Mouse (Mus musculus): Measurements from ENCODE around the gene Cldn34b2.
"Not testable (repeated sequence)": the region's sequence is repeated elsewhere in the genome, so short reads cannot be mapped to it uniquely, and the experiment has no call there.

The Cldn34b2 gene

GRCm38 (mm10) chrX:155128312-155128711 is at the start of gene Cldn34b2:
Gene Cldn34b2, minus strand, starts transcription at chrX:155128412.
- DNase-seq (ENCODE audit: low read depth, low spot score) = not testable (repeated sequence)

- no peak for DNase-seq (ENCODE audit: low read depth, low spot score)
These were observed 49.4 kb upstream of the Cldn34b2 start for GRCm38 (mm10) chrX:155177640-155178039.

- DNase-seq (ENCODE audit: low read depth, low spot score) = no peak
These were observed 49.0 kb upstream of the Cldn34b2 start for GRCm38 (mm10) chrX:155177230-155177629.

GRCm38 (mm10) chrX:155175568-155175967 is 47.4 kb upstream of the Cldn34b2 start:
- no peak for DNase-seq (ENCODE audit: low read depth, low spot score)

- DNase-seq (ENCODE audit: low read depth, low spot score) = no peak
These were observed 44.1 kb upstream of the Cldn34b2 start for GRCm38 (mm10) chrX:155172310-155172709.

GRCm38 (mm10) chrX:155171754-155172153 is 43.5 kb upstream of the Cldn34b2 start:
- no peak for DNase-seq (ENCODE audit: low read depth, low spot score)

GRCm38 (mm10) chrX:155169886-155170285 is 41.7 kb upstream of the Cldn34b2 start:
- no peak for DNase-seq (ENCODE audit: low read depth, low spot score)

DNA sequence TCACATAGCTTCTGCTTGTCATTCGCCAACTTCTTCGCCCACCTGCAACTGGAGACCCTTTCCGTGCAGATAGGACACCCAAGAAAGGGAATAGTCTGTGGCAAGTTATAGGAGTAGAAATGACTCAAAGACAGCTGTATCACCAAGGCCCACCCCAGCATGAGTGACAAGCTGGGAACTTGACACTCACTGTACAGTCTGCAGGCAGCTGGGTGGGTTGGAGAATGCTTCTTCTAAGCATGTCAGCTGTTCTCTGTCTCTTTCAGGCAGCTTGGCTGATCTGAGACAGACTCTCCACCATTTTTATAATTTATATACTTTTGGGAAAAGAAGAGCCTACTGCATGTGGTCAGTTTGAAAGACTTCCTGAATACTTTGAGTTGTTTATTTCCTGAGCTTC is 39.5 kb upstream of the Cldn34b2 start:
- DNase-seq (ENCODE audit: low read depth, low spot score) = no peak

DNA sequence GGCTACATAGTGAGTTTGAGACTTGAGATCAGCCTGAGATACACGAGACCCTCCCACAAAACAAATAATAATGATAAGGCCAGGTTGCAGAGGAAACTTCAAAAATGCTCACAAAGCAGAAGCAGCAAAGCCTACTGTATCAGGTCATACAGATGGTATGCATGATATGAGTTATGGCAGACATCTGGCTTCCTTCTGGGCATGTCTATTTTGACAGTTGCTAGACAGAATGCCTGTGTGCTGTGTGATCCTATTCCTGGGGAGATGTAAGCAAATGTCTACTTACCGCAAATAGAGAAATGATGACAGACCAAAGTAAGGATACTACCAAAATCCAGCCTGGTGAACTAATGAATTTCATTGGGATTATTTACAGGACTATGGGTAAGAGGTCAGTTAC is 38.1 kb upstream of the Cldn34b2 start:
- no peak for DNase-seq (ENCODE audit: low read depth, low spot score)

DNA sequence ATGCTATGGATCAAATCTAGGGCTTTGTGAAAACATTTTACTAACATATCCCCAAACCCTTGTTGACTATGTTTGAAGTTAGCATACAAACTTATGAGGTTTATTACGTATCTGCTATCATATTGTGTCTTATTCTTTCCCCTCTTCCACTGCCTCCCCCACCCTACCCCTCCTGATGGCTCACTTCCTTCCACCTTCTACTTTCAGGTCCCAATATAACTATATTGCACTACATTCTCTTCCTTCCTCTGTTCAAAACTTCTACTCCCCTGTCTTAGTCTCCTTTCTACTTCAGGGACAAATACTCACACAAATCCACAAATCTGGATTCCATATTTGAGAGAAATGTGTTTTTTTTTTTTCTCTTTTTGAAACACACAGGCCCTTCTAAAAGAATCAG is 35.3 kb upstream of the Cldn34b2 start:
- DNase-seq (ENCODE audit: low read depth, low spot score) = no peak

DNA sequence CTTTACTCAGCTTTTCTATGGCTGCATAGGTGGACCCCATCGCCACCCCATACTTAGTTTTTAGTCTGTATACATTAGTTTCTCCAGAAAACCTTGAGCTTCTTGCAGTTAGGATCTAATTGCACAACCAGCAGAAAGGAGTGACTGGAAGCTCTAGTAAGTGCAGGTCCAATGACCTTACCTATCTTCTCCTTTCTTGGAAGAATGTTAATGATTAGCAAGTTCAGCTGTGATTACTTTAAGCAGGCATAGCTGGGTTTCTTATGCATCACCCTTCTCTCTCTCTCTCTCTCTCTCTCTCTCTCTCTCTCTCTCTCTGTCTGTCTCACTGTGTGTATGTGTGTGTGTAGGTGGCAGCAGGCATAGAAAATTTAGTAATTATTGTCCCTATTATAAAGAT is 23.7 kb upstream of the Cldn34b2 start:
- DNase-seq (ENCODE audit: low read depth, low spot score) = no peak

GRCm38 (mm10) chrX:155144718-155145117 is 16.5 kb upstream of the Cldn34b2 start:
- DNase-seq (ENCODE audit: low read depth, low spot score) = peak; percentile 76

- peak; percentile 0 for DNase-seq (ENCODE audit: low read depth, low spot score)
These were observed 30.2 kb downstream of the Cldn34b2 start for GRCm38 (mm10) chrX:155098024-155098423.

GRCm38 (mm10) chrX:155093566-155093965 is 34.6 kb downstream of the Cldn34b2 start, which contains the start of gene Magea2:
Gene Magea2, minus strand, starts transcription at chrX:155093666.
- not testable (repeated sequence) for DNase-seq (ENCODE audit: low read depth, low spot score)

DNA sequence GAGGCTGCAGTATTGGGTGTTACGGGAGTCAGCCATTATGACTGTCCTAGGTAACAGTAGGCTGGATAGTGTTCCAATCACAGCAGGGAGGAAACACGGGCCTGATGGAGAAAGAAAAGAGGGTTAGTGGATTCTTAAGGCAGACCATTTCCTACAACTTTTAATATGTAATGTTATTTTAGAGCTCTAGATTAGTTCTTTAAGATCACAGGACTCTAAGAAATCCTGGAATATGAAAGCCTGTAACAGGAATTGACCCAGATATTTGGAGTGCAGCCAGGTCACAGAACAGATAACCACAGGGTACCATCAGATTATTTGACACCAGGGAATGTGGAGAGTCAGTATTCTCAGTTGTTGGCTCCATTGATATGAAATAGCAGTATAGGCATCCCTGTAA is 38.5 kb downstream of the Cldn34b2 start, which contains the start of gene Magea1:
Gene Magea1, minus strand, starts transcription at position 101 of the 400 bp plus-strand sequence.
- not testable (repeated sequence) for DNase-seq (ENCODE audit: low read depth, low spot score)
